Mouse (Mus musculus) thymus, adult 2 months (tissue): ENCODE results near the gene Tmem184c. TPM values are rescaled to one million over a fixed set of nuclear protein-coding genes. Genes with fewer than 3 reads are reported as not detected.

Source experiments
- DNase-seq: peaks from one replicate; pipeline ENCODE4 v3.0.0; 2021
- H3K27ac ChIP-seq: fragments of 200-500 bp; 2 replicates; pipeline ENCODE4 v1.5.1; 2012; ENCODE audit warnings: low read length, control low read depth; ENCODE audit not compliant: control insufficient read depth, insufficient read depth
- H3K27me3 ChIP-seq: fragments of 200-500 bp; 2 replicates; pipeline ENCODE4 v1.6.1; 2012; ENCODE audit warnings: mild to moderate bottlenecking, low read length, moderate library complexity, mixed read lengths; ENCODE audit not compliant: control insufficient read depth, insufficient read depth
- H3K36me3 ChIP-seq: fragments of 200-500 bp; 2 replicates; pipeline ENCODE4 v1.6.1; 2012; ENCODE audit warnings: mild to moderate bottlenecking, low read length, moderate library complexity; ENCODE audit not compliant: control insufficient read depth, insufficient read depth
- H3K4me1 ChIP-seq: fragments of 200-500 bp; replicated peaks from 2 replicates; pipeline ENCODE4 v1.6.1; 2012; ENCODE audit warnings: low read length; ENCODE audit not compliant: control insufficient read depth, insufficient read depth
- H3K4me3 ChIP-seq: fragments of 200-500 bp; 2 replicates; pipeline ENCODE4 v1.5.1; 2012; ENCODE audit warnings: mild to moderate bottlenecking, low read length, control low read depth, moderate library complexity; ENCODE audit not compliant: control insufficient read depth, insufficient read depth
- CTCF ChIP-seq: fragments of 200-500 bp; IDR thresholded peaks from 2 replicates; pipeline ENCODE4 v1.5.1; 2012; ENCODE audit warnings: mild to moderate bottlenecking, control low read depth, low read length, moderate library complexity, borderline replicate concordance; ENCODE audit not compliant: control insufficient read depth, poor library complexity, insufficient read depth; ENCODE audit errors: extremely low read depth
- POLR2A ChIP-seq: fragments of 200-500 bp; IDR thresholded peaks from 2 replicates; pipeline ENCODE4 v1.6.1; 2012; ENCODE audit warnings: mild to moderate bottlenecking, low read length, control low read depth, moderate library complexity; ENCODE audit not compliant: control insufficient read depth, poor library complexity, insufficient read depth; ENCODE audit errors: extremely low read depth
- WGBS: fragments of 180-500 bp; shearing (Covaris S2); methylation state at CpG from one replicate; pipeline ENCODE4 v1.1.7; 2018; 5-methylcytosine and 5-hydroxymethylcytosine counted together
- polyA plus RNA-seq: library from polyadenylated mRNA; depleted of rRNA; stranded (reverse); fragments of >200 nt; gene quantifications from 2 replicates; pipeline ENCODE4 v1.2.3, GENCODE M21; 2012

Gene Tmem184c
- polyA plus RNA-seq, 1 experiment: 15.7 TPM

GRCm38 (mm10) chr8:77634035-77634434 is 23.5 kb upstream of the Tmem184c start:
- Histone ChIP-seq H3K4me3 (no peak overlapping the region), H3K36me3 (no peaks in the 10 kb centered on the region), H3K27me3 (no peaks in the 10 kb centered on the region), H3K4me1 (no peaks in the 10 kb centered on the region), H3K27ac (no peak overlapping the region)
- WGBS: 77% methylated on average over 5 of the region's 5 CpGs
- no peak for TF ChIP-seq POLR2A
- TF ChIP-seq CTCF: no peak
- DNase-seq: no peak

- WGBS: 70% methylated on average over 2 of the region's 2 CpGs
- H3K36me3 ChIP-seq: no peaks in the 10 kb centered on the region
- H3K4me1 ChIP-seq: no peaks in the 10 kb centered on the region
- no peak overlapping the region for H3K4me3 ChIP-seq
- H3K27me3 ChIP-seq: no peaks in the 10 kb centered on the region
- TF ChIP-seq POLR2A (no peak), CTCF (no peak)
- no peak overlapping the region for H3K27ac ChIP-seq
- no peak for DNase-seq
These were observed 22.7 kb upstream of the Tmem184c start for GRCm38 (mm10) chr8:77633211-77633610.

GRCm38 (mm10) chr8:77630691-77631090 is 20.2 kb upstream of the Tmem184c start:
- Histone ChIP-seq H3K27ac (no peak overlapping the region), H3K27me3 (no peaks in the 10 kb centered on the region), H3K36me3 (no peaks in the 10 kb centered on the region), H3K4me1 (no peaks in the 10 kb centered on the region), H3K4me3 (no peak overlapping the region)
- WGBS: 88% methylated on average over 3 of the region's 3 CpGs
- TF ChIP-seq CTCF: no peak
- TF ChIP-seq POLR2A: no peak
- no peak for DNase-seq

- TF ChIP-seq POLR2A (no peak), CTCF (peak; percentile 85)
- peak; percentile 76 for DNase-seq
- Histone ChIP-seq H3K4me1 (no peaks in the 10 kb centered on the region), H3K36me3 (no peaks in the 10 kb centered on the region), H3K4me3 (no peak overlapping the region), H3K27ac (no peak overlapping the region), H3K27me3 (no peaks in the 10 kb centered on the region)
- WGBS: 20% methylated on average over 15 of the region's 15 CpGs
These were observed 19.5 kb upstream of the Tmem184c start for GRCm38 (mm10) chr8:77629858-77630537.

GRCm38 (mm10) chr8:77623677-77624209 is 13.2 kb upstream of the Tmem184c start:
- TF ChIP-seq CTCF: no peak
- no peak for TF ChIP-seq POLR2A
- H3K27ac ChIP-seq: no peak overlapping the region
- H3K4me3 ChIP-seq: no peak overlapping the region
- no peaks in the 10 kb centered on the region for H3K27me3 ChIP-seq
- H3K36me3 ChIP-seq: no peaks in the 10 kb centered on the region
- DNase-seq: no peak
- 69% methylated on average over 7 of the region's 7 CpGs for WGBS
- 0 out of 2 replicates have a peak, but pooled peaks cover 2% of the 10 kb centered on the region for H3K4me1 ChIP-seq

- no peaks in the 10 kb centered on the region for H3K36me3 ChIP-seq
- 83% methylated on average over 2 of the region's 2 CpGs for WGBS
- TF ChIP-seq CTCF (no peak), POLR2A (no peak)
These were observed 7.4 kb upstream of the Tmem184c start for GRCm38 (mm10) chr8:77617916-77618315.

More at GRCm38 (mm10) chr8:77617916-77618315, 7.4 kb upstream of the Tmem184c start:
- Histone ChIP-seq H3K4me1 (no peaks in the 10 kb centered on the region), H3K27me3 (no peaks in the 10 kb centered on the region), H3K27ac (no peak overlapping the region), H3K4me3 (no peak overlapping the region)
- no peak for DNase-seq
